Mouse (Mus musculus) left cerebral cortex, postnatal 4 days (tissue): ENCODE measurements around the gene Tnni3. TPM values are rescaled to one million over a fixed set of nuclear protein-coding genes. Genes with fewer than 3 reads are reported as not detected.
"Not testable (repeated sequence)": the region's sequence is repeated elsewhere in the genome, so short reads cannot be mapped to it uniquely, and the experiment has no call there.

ENCODE experiments used
- DNase-seq: peaks from one replicate; pipeline ENCODE4 v3.0.0-alpha.2; 2022
- intact Hi-C: fragments of 180-260 bp; cut with DNase I; formaldehyde crosslinking; loops from one replicate; pipeline ENCODE4 v1.15.1; 2025
- total RNA-seq, 2 experiments: library from RNA; stranded (reverse); gene quantifications; 2 replicates each; pipeline ENCODE4 v1.2.3; 2021

The Tnni3 gene
- total RNA-seq, result 1 to 10 TPM; 1.8 to 2.0 TPM

DNA sequence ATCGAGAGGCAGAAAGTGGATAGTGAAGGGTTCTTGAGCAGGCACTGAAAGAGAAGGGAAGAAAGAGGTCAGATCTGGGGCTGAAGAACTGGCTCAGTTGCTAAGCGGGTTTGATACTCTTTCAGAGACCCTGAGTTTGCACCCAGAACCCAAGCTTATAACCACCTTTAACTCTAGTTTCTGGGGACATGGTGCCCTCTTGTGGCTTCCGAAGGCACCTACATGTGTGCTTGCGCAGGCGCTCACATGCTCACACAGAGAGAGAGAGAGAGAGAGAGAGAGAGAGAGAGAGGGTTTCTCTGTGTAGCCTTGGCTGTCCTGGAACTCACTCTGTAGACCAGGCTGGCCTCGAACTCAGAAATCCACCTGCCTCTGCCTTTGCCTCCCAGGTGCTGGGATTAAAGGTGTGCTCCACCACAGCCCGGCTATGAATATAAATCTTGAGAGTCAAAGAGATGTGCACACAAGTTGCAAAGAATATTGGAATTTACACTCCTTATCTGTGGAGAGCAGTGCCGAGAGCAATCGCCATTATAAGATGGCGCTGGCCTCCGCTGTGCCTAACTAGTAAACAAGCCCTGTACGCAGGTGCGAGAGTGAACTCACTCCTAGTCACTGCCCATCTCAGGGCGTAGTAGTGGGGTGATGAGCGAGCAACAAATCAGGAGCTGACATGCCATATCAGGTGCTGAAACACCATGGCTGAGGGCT lies at the start of gene Tnni3:
Gene Tnni3, minus strand, starts transcription at position 18 of the 711 bp plus-strand sequence.
- intact Hi-C loops, result not testable (repeated sequence)
- DNase-seq, result peak; percentile 45

DNA sequence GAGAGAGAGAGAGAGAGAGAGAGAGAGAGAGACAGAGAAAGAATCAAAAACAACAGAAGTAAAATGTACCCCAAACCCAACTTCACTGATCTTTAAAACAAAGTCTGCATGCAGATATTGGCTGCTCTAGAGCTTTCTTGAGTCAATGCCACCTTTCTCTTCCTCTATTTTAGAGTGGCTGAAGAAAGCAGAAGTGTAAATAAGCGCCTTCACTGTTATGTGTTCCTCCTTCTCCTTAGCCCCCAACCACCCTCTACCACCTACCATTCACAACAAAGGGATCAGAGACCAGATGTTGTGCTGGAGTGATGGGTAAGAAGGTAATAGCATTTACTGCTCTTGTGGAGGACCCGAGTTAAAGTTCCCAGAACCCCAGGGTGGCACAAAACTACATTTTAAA lies 48.3 kb upstream of the Tnni3 start:
- intact Hi-C loops, DNase-seq: not testable (repeated sequence)

GRCm38 (mm10) chr7:4562660-4563059 lies 38.6 kb upstream of the Tnni3 start:
- DNase-seq, result no peak
- intact Hi-C loops, result no loop called here

DNA sequence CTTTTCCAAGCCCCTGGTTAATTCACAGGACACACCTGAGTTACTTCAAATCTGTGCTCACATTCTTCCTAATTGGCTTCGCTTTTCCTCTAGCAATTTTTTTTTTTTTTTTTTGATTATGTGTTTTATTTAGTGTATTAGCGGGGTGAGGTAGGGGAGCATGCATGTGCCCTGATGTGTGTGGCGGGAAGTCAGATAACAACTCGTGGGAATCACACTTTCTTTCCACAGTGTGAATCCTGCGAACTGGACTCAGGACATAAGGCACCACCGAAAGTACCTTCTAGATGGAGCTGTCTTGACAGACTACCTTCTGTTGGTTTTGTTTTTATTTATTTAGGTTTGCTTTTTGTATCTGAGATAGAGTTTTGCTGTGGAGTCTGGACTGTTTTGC lies 33.1 kb upstream of the Tnni3 start:
- intact Hi-C loops, result loop anchor here (5.0 kb wide), 1 partner anchor 240 kb away; no protein-coding TSS in a partner anchor
- no peak for DNase-seq

DNA sequence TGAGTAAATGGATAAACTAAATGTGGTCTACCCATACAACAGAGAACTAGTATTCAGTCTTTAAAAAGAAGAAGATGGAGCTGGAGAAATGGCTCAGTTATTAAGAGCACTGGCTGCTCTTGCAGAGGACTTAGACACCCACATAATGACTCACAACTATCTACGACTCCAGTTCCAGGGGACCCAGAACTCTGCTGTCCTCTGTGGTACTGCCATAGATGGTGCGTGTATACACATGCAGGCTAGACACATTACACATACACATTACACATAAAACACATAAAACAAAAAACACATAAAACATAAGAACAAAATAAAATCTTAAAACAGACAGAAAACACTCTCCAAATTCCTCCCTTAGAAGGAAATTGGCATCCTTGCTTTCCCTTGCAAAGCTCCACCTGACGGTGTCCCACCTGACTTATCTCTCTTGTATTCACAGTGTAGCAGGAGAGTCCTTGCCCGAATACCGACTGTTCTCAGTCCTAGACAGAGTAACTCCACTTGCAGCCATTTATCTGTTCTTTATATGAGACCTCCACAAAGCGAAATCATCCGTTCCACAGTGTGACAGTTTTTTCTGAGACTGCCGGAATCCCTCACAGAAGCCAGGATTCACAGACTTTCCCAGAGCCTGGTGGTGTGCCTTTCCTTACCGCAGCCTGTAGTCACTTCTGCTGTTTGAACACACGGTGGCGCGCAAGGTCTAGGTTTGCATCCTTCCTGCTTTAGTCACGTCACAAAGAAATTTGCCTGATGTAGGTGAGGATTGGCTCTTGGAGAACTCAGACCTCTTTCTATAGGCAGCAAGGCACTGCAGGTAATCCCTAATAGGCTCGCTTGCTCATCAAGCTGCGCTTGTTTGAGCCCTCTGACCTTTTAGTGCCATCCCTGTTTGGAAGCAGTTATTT lies 32.5 kb upstream of the Tnni3 start:
- intact Hi-C loops, result loop anchor here (5.0 kb wide), 1 partner anchor 241 kb away; no protein-coding TSS in a partner anchor
- peak; percentile 79 for DNase-seq

GRCm38 (mm10) chr7:4547221-4547641 lies 23.2 kb upstream of the Tnni3 start, which contains the start of gene Syt5:
Gene Syt5 (minus strand): TSS chr7:4547541.
- peak; percentile 76 for DNase-seq
- intact Hi-C loops, result no loop called here

DNA sequence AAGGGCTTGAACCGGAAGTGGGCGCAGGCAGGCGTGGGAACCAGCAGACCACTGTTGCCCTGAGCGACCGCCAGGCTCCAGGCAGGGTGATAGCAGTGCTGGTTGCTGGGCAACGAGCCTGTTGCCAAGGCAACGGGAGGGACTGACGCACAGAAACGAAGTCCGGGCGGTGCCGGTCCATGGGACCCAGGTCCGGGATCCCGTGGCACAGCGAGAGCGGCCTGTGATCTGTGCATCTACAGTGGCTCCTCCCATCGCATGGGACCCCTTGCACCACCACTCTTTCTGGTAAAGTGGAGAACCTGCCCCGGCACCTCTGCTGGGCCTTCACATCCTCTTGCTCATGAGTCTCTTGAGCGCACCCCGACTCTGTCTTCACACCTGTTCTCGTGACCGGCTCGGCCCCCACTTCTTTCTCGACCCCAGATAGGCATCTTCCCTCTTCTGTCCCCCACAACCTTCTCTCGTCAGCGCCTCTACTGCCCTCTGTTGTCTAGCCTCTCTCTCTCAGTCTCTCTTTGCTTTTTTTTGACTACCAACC lies 22.6 kb upstream of the Tnni3 start:
- intact Hi-C loops, result no loop called here
- peak; percentile 93 for DNase-seq

- no peak for DNase-seq
- intact Hi-C loops, result no loop called here
Measured at GRCm38 (mm10) chr7:4546050-4546449, 22.0 kb upstream of the Tnni3 start.

DNA sequence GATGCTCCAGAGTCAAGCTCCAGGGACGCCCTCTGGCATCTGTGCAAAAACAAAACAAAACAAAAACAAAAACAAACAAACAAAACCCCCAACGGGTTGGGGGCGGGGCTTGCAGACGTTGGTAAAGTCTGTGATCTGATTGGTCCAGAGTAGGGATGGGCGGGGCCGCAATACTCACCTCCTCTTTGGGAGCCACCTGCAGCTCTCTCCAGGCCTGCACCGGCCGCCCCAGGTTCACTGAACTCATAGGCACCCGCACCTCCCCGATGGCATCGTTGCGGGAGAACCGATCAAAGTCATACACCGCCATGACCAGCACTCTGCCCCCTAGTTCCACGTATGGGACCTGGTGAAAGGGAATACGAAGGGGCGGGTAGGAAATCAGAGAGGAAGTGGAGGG lies 18.0 kb upstream of the Tnni3 start:
- DNase-seq, result no peak
- intact Hi-C loops, result no loop called here

DNA sequence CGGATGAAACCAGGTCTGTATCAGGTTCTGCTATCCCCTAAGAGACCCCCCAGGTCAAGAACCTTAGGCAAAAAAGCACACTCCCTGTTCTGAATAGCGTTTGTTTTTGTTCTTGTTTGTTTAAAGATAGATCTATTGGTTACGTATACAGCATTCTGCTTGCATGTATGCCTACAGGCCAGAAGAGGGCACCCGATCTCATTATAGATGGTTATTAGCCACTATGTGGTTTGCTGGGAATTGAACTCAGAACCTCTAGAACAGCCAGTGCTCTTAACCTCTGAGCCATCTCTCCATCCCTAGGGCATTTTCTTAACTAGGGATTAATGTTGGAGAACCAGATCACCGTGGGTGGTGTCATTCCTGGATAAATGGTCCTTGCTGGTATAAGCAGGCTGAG lies 17.3 kb upstream of the Tnni3 start:
- intact Hi-C loops, result no loop called here
- no peak for DNase-seq

DNA sequence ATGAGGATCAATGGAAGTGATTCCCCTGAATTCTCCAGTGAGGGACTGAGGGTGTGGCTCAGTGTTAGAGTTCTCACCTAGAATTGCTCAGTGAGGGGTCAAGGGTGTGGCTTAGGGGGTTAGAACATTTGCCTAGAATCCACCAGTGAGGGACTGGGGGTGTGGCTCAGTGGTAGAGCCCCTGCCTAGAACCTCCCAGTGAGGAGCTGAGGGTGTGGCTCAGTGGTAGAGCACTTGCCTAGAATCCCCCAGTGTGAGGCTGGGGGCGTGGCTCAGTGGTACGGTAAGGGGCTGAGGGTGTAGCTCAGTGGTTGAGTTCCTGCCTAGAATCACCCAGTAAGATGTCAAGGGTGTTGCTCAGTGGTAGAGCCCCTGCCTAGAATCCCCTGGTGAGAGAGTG lies 15.0 kb upstream of the Tnni3 start:
- DNase-seq, result no peak
- intact Hi-C loops, result no loop called here

- no peak for DNase-seq
- intact Hi-C loops, result no loop called here
Measured at GRCm38 (mm10) chr7:4537181-4537580, 13.2 kb upstream of the Tnni3 start.

- no peak for DNase-seq
- intact Hi-C loops, result no loop called here
Measured at GRCm38 (mm10) chr7:4536369-4536768, 12.3 kb upstream of the Tnni3 start.

DNA sequence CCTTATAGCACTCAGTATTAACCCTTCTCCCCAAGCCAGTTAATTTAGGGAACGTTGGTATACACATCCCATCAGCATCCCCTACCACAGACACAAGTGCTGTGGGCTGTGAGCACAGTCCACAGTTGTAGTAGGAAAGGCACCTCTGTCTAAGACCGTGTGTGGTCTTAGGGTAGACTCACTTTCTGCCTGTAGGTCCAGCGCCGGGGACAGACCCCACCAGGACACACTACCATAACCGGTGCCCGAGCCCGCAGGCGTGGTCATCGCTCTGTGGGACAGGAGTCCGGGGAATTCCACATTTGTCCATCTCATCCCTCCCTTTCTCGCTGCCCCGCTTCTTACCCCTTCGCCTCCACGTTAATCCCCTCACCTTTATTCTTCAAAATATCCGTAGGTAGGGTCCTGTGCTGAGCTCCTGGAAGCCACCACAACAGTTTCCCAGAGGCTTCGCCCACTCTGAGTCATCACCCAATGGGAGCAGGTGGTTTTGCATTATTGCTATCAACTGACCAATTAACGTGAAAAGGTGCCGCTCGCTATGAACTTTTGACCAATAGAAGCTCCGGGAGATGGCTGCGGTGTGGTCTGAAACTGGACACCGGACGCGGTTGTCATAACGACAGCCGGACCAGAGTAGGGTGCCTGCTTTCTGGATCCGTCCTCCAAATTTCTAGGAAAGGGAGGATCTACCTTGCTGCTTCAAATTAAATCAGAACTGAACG lies 8.1 kb upstream of the Tnni3 start, which contains the start of gene Dnaaf3:
Gene Dnaaf3, minus strand, starts transcription at position 449 of the 725 bp plus-strand sequence.
- intact Hi-C loops, result no loop called here
- peak; percentile 49 for DNase-seq

GRCm38 (mm10) chr7:4530166-4530565 lies 6.1 kb upstream of the Tnni3 start:
- DNase-seq, intact Hi-C loops: not testable (repeated sequence)

GRCm38 (mm10) chr7:4527302-4527689 lies 3.3 kb upstream of the Tnni3 start:
- intact Hi-C loops, result no loop called here
- no peak for DNase-seq

GRCm38 (mm10) chr7:4526341-4527301 lies 2.6 kb upstream of the Tnni3 start:
- intact Hi-C loops, result no loop called here
- peak; percentile 78 for DNase-seq

DNA sequence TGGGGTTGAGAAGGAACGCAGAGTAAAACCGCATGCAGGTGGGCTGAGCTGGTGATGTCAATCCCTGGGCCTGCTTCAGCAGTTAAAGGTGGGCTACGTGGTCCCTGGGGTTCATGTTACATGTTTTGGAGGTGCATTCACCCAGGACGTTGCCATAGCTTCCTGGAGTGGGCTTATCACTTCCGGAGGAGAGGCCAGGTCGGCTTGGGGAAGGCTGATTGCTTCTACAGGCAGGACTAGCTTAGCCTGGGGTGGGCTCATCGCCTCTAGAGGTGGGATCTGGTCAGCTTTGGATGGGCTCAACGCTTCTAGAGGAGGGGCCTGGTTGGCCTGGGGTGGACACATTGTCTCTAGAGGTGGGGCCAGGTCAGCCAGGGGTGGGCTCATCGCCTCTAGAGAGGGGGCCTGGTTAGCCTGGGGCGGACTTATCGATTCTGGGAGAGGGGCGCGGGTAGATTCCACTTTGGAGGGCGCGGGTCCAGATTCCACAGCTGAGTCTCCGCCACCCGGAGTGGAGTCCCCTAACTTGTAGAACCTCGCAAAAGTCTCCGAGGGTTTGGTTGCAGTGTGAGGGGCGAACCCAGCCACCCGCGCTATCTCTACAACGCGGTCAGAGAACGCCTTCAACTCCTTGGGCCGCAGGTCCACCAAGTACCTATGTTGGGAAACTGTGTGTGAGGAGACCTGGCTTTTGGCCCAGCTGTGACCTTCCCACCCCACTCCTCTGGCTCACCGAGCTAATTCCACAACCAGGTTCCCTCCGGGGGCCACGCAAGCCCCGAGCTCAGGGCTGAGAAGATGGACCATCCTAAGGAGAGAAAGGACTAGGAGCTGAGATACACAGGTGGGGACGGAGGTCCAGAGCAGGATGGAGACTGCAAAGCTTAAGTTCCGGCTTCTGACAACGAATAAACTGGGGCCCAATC lies 561 bp downstream of the Tnni3 start:
- intact Hi-C loops, result no loop called here
- DNase-seq, result no peak
